Mouse (Mus musculus): Measurements from ENCODE around the gene Peli2. TPM values are rescaled to one million over a fixed set of nuclear protein-coding genes. Genes with fewer than 3 reads are reported as not detected.
A peak's percentile ranks its signal among the peaks of the same experiment; 100 is the strongest.

The Peli2 gene
- polyA plus RNA-seq, 1 experiment from 2014 or later = 10.7 TPM

DNA sequence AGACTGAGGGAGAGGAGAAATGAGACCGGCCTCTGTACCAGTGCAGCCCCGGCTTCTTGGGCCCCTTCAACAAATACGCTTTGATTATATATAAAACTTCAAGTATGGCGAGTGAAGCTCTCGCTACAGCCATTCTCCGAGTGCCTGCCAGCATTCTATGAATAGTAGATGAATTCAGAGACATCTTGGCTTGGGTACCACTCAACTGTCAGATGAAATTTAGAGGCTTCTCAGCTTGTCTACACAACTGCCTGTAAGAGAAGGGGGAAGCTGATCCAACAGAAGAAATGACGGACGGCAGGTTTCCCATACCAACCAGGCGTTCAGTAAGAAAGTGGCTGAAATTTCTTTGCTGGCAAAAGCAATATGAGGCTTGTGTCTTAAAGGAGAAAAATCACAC, 126.3 kb downstream of the Peli2 start:
- Histone ChIP-seq H3K4me3 (no peak overlapping the region), H3K4me1 (replicated peaks) (peaks cover 6% of the 10 kb centered on the region), H3K9me3 (no peaks in the 10 kb centered on the region), H3K9ac (no peak overlapping the region), H3K27ac (replicated peaks) (no peak overlapping the region), H3K27me3 (no peaks in the 10 kb centered on the region), H3K36me3 (no peaks in the 10 kb centered on the region), H3K4me2 (no peak overlapping the region)
- ATAC-seq (ENCODE audit: low FRiP score, low read depth) = no peak
- WGBS = 74% methylated on average over 9 of the region's 9 CpGs

DNA sequence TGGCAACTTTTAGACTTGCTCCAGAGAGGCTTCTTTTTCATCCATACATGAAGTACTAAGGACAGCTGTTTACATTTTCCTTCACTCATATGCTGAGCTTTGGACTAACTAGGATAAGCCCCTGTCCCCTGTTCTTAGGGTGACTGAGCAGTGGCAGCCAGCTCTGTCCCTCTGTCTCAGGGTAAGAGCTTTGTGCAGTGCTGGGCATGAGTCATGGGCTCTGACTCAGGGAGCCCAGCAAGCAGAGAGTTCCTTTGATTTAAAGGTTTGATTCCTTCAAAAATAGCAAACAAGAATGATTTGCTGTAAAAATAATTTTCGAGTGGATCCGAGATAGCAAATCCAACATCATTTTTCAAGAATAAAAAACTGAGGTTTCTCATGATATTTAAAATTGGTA, 128.8 kb downstream of the Peli2 start:
- WGBS = 96% methylated on average over 2 of the region's 2 CpGs
- no peaks in the 10 kb centered on the region for H3K27me3 ChIP-seq
- no peak overlapping the region for H3K9ac ChIP-seq
- H3K27ac ChIP-seq (replicated peaks) = no peak overlapping the region
- no peak for ATAC-seq (ENCODE audit: low FRiP score, low read depth)
- H3K4me2 ChIP-seq = no peak overlapping the region
- H3K36me3 ChIP-seq = no peaks in the 10 kb centered on the region
- no peak overlapping the region for H3K4me3 ChIP-seq
- peaks cover 6% of the 10 kb centered on the region for H3K4me1 ChIP-seq (replicated peaks)
- H3K9me3 ChIP-seq = no peaks in the 10 kb centered on the region

DNA sequence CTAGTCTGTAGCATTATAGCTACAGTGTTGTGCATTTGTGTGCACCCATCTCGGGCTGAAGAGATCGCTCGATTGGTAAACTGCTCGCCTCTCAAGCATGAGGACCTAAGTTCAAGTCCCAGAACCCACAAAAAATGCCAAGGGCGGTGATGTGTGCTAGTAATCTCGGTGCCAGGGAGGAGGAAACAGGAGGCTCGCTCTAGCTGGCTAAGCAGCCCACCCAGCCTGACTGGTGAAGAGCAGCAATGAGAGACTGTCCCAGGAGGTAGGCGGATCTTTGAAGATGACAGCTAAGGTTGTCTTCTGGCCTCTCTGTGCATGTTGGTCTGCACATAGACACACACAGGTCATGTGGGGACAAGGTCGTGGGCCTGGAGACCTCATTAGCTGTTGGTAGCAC, 129.3 kb downstream of the Peli2 start:
- Histone ChIP-seq H3K4me2 (no peak overlapping the region), H3K27ac (replicated peaks) (no peak overlapping the region), H3K36me3 (no peaks in the 10 kb centered on the region), H3K9me3 (no peaks in the 10 kb centered on the region), H3K27me3 (no peaks in the 10 kb centered on the region), H3K4me1 (replicated peaks) (peaks cover 6% of the 10 kb centered on the region), H3K4me3 (no peak overlapping the region), H3K9ac (no peak overlapping the region)
- ATAC-seq (ENCODE audit: low FRiP score, low read depth) = no peak
- 92% methylated on average over 9 of the region's 9 CpGs for WGBS

DNA sequence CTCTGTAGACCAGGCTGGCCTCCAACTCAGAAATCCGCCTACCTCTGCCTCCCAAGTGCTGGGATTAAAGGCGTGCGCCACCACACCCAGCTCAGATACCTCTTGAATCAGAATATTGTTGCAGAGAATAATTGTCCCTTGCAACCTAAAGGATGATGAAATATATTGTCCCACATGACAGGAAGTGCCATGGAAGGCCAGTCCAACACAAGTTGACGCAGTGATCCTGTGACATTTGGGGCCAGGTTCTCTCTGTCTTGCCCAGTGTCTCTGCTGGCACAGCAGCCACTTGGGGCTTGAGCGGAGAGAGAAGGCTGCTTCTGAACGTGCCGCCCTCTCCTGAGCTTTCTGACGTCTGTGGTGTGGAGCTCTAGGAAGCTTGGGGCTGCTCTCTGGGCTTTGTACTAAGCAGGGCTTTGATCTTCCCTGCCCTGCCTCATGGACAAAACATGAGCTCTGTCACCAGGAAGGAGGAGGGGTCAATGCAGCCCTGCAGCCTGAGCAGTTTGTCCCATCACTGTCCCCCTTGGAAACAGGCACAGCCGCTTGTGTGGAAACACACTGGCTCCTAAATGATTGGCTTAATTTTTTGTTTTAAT, 130.9 kb downstream of the Peli2 start:
- 56% methylated on average over 9 of the region's 9 CpGs for WGBS
- H3K4me1 ChIP-seq (replicated peaks) = peaks cover 11% of the 10 kb centered on the region
- 0 out of 2 replicates have a peak, but pooled peaks have one; percentile 27 for ATAC-seq (ENCODE audit: low FRiP score, low read depth)
- H3K9me3 ChIP-seq = no peaks in the 10 kb centered on the region
- no peak overlapping the region for H3K4me3 ChIP-seq
- no peaks in the 10 kb centered on the region for H3K27me3 ChIP-seq
- H3K36me3 ChIP-seq = no peaks in the 10 kb centered on the region
- no peak overlapping the region for H3K4me2 ChIP-seq
- H3K9ac ChIP-seq = no peak overlapping the region
- H3K27ac ChIP-seq (replicated peaks) = no peak overlapping the region

DNA sequence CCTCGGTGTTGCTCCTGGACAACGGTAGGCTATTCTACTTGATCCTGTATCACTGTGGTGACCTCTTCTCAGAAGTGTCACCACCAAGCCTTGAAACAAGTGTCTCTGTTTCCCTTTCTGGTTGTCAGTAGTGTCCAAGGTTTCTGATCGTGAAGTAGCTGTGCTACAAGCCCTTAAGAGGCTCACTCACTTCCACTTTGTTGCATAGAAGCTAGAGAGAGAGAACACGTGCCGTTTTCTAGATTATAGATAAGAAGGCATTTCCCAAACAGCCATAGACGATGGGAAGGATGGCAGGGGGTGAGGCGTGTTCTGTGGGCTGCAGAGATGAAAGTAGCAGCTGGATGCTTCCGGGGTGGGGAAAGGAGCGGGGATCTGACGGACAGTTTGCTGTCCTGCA, 132.6 kb downstream of the Peli2 start:
- no peak for ATAC-seq (ENCODE audit: low FRiP score, low read depth)
- H3K27me3 ChIP-seq = no peaks in the 10 kb centered on the region
- H3K9me3 ChIP-seq = no peaks in the 10 kb centered on the region
- H3K36me3 ChIP-seq = no peaks in the 10 kb centered on the region
- H3K4me2 ChIP-seq = no peak overlapping the region
- H3K4me3 ChIP-seq = no peak overlapping the region
- no peak overlapping the region for H3K27ac ChIP-seq (replicated peaks)
- no peak overlapping the region for H3K9ac ChIP-seq
- H3K4me1 ChIP-seq (replicated peaks) = peaks cover 11% of the 10 kb centered on the region
- WGBS = 79% methylated on average over 10 of the region's 10 CpGs

DNA sequence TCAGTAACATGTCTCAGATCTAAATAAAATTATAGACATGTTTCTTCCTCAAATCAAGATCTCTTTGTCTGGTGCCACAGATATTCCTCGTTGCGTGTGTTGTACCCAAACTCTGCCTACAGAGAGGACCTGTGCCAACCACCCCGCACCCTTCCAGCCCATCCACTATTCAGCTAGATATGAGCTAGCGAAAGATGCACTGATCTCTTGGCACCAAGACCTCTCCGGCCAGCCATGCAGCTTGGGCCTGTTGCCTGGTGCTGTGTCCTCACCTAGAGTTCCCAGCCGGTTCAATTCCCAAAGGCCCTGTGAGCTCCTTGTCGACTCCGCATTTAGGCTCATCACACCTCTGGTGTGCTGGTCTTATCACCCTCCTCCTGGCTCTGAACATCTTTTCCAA, 134.1 kb downstream of the Peli2 start:
- no peak overlapping the region for H3K27ac ChIP-seq (replicated peaks)
- H3K36me3 ChIP-seq = no peaks in the 10 kb centered on the region
- no peak for ATAC-seq (ENCODE audit: low FRiP score, low read depth)
- H3K9ac ChIP-seq = no peak overlapping the region
- no peak overlapping the region for H3K4me2 ChIP-seq
- no peak overlapping the region for H3K4me3 ChIP-seq
- no peaks in the 10 kb centered on the region for H3K27me3 ChIP-seq
- peaks cover 11% of the 10 kb centered on the region for H3K4me1 ChIP-seq (replicated peaks)
- 89% methylated on average over 8 of the region's 8 CpGs for WGBS
- H3K9me3 ChIP-seq = no peaks in the 10 kb centered on the region

DNA sequence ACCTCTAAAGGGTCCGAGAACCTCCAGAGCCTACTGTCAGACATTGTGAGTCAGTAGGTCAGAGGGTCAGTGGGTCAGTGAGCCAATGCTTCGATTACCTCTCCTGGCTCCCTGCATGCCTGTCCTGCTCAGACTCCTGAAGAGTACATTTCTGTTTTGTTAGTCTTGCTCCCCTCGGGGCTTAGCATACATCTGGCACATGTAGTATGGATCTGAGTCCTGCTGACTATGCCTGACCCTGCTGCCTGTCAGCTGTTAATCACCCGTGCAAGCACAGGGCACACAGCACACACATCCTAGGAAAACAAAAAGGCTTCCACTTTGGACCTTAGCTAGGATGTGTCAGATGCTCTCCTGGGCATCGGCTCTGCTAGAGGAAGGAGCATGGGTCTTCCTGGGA, 134.7 kb downstream of the Peli2 start:
- Histone ChIP-seq H3K4me3 (no peak overlapping the region), H3K27ac (replicated peaks) (no peak overlapping the region), H3K9me3 (no peaks in the 10 kb centered on the region), H3K36me3 (no peaks in the 10 kb centered on the region), H3K27me3 (no peaks in the 10 kb centered on the region), H3K4me2 (no peak overlapping the region), H3K9ac (no peak overlapping the region), H3K4me1 (replicated peaks) (peaks cover 11% of the 10 kb centered on the region)
- WGBS = 54% methylated on average over 5 of the region's 5 CpGs
- ATAC-seq (ENCODE audit: low FRiP score, low read depth) = 0 out of 2 replicates have a peak, but pooled peaks have one; percentile 6

DNA sequence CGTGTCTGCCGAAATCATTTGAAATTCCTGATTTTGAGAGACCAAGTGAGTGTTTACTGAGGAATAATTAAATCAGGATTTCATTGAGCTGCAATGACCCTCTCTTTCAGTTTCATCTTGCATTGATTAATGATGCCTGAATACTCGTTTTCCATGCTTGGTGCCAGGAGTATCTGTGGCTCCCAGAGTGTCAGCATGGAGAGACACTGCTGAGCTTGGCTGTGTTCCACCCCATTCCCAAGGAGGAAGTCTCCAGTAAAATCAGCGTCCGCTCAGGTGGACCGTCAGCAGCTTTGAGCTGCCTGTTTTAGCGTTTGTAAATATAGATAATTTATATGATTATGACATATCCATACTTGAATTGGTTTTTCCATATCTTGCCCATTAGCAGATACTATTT, 137.1 kb downstream of the Peli2 start:
- Histone ChIP-seq H3K4me1 (replicated peaks) (peaks cover 11% of the 10 kb centered on the region), H3K27ac (replicated peaks) (no peak overlapping the region), H3K9ac (no peak overlapping the region), H3K27me3 (no peaks in the 10 kb centered on the region), H3K4me3 (no peak overlapping the region), H3K9me3 (no peaks in the 10 kb centered on the region), H3K36me3 (no peaks in the 10 kb centered on the region), H3K4me2 (no peak overlapping the region)
- 57% methylated on average over 7 of the region's 7 CpGs for WGBS
- no peak for ATAC-seq (ENCODE audit: low FRiP score, low read depth)

DNA sequence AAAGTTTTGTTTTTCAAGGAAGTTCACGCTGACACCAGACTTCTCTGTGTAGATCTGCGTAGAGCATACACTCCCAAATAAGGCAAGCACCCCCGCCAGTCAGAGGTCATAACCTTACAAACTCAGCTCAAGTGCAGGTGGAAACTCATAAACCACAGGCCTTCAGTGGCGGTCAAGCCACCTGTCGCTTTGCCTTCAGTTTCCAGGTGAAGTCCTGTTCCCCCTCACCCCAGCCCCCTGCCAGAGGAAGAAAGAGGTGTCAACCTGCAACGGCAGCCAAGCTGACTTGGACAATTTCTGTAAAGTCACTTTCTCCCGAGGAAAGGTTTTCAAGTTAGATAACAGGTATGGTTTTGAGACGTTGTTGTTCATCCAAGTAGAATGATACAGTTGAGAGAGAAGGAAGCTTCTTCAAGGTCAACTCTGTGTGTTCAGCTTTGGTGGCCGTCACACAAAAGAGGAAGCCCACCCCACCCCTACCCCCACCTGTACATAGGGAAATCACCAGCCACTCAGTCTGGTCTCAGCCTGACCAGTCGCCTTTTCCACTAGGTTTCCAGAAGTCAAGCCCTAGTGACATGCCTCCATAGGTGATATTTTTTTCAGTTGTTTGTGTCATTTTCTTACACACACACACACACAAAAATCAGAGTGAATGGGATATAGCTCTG, 138.2 kb downstream of the Peli2 start:
- peaks cover 11% of the 10 kb centered on the region for H3K4me1 ChIP-seq (replicated peaks)
- H3K27ac ChIP-seq (replicated peaks) = no peak overlapping the region
- H3K9me3 ChIP-seq = no peaks in the 10 kb centered on the region
- H3K36me3 ChIP-seq = no peaks in the 10 kb centered on the region
- H3K27me3 ChIP-seq = no peaks in the 10 kb centered on the region
- no peak overlapping the region for H3K4me2 ChIP-seq
- H3K9ac ChIP-seq = no peak overlapping the region
- ATAC-seq (ENCODE audit: low FRiP score, low read depth) = no peak
- H3K4me3 ChIP-seq = no peak overlapping the region
- 93% methylated on average over 10 of the region's 10 CpGs for WGBS

DNA sequence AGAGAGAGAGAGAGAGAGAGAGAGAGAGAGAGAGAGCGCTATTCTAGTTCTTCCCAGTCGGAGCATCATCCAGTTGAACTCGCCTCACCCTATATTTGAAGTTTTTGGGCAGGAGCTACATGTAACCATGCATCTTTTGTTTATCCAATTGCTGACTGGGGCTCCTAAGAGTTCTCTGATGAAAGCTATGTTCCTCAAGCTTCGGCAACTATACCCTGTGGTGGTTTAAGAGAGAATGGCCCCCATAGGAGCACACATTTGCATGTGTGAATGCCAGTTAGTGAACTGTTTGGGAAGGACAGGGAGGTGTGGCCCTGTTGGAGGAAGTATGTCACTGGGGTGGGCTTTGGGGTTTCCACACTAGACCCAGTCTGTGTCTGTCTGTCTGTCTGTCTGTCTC, 142.5 kb downstream of the Peli2 start:
- Histone ChIP-seq H3K4me2 (no peak overlapping the region), H3K27ac (replicated peaks) (no peak overlapping the region), H3K4me3 (no peak overlapping the region), H3K36me3 (no peaks in the 10 kb centered on the region), H3K9me3 (no peaks in the 10 kb centered on the region), H3K27me3 (no peaks in the 10 kb centered on the region), H3K9ac (no peak overlapping the region), H3K4me1 (replicated peaks) (no peaks in the 10 kb centered on the region)
- ATAC-seq (ENCODE audit: low FRiP score, low read depth) = no peak
- WGBS = 96% methylated on average over 4 of the region's 4 CpGs

DNA sequence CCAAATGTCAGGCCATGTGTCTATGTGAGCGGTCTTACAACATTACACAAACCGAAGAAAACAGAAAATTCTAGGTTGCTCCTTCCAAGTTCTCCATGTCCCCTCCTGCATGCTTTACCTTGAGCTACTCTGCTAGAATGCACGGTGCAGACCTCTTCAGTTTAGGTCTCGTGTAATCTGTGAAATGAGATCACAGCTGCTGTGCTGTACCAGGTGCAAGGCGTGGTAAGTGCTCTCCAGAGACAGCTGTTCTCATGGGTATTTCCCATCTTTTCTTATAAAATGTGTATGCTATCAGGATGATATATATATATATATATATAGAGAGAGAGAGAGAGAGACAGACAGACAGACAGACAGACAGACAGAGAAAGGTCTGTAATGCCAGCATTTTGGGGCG, 146.1 kb downstream of the Peli2 start:
- ATAC-seq (ENCODE audit: low FRiP score, low read depth) = no peak
- H3K27me3 ChIP-seq = no peaks in the 10 kb centered on the region
- no peaks in the 10 kb centered on the region for H3K9me3 ChIP-seq
- H3K4me2 ChIP-seq = no peak overlapping the region
- H3K9ac ChIP-seq = no peak overlapping the region
- no peak overlapping the region for H3K4me3 ChIP-seq
- H3K4me1 ChIP-seq (replicated peaks) = no peaks in the 10 kb centered on the region
- 87% methylated on average over 6 of the region's 6 CpGs for WGBS
- H3K36me3 ChIP-seq = no peaks in the 10 kb centered on the region
- no peak overlapping the region for H3K27ac ChIP-seq (replicated peaks)

DNA sequence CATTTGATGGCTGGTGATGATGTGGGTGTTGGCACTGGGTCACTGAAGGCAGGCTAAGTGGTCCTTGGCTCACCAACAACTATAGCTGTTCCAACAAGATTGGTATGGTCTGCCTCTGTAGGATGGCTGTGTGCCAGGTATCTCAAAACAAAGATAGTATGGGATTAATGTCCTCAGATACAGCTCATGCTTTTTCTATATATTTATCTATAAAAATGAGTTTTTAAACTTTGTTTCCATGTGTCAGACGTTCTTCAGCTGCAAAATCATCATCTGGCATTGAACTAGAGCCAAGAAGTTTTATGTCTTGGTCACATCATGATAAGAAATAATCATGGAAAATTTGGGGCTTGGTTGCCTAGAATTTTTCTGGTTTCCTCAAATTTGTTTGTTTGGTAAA, 157.7 kb downstream of the Peli2 start:
- no peak overlapping the region for H3K4me2 ChIP-seq
- no peaks in the 10 kb centered on the region for H3K9me3 ChIP-seq
- WGBS = 76% methylated on average over 1 of the region's 1 CpGs
- no peaks in the 10 kb centered on the region for H3K27me3 ChIP-seq
- H3K36me3 ChIP-seq = no peaks in the 10 kb centered on the region
- no peak overlapping the region for H3K4me3 ChIP-seq
- no peak overlapping the region for H3K9ac ChIP-seq
- no peaks in the 10 kb centered on the region for H3K4me1 ChIP-seq (replicated peaks)
- no peak overlapping the region for H3K27ac ChIP-seq (replicated peaks)
- ATAC-seq (ENCODE audit: low FRiP score, low read depth) = no peak

DNA sequence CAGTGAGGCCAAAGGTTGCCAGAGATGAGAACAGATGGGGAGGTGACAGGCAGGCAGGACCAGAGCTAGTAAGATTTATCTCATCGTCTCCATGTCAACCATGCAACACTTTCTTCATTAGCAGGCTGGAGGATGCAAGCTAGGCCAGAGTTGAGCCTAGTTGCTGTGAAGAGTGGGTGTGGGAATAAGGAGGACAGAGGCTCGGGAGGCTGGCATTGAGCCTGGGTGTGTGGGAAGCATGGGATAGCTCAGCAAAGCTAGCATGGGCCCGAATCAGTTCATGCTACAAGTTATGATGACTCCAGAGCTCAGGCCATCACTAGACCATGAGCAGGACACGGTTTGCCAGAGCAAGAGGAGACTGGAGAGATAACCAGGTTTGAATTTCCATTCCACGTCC, 166.3 kb downstream of the Peli2 start:
- H3K9me3 ChIP-seq = no peaks in the 10 kb centered on the region
- H3K4me3 ChIP-seq = no peak overlapping the region
- no peak overlapping the region for H3K9ac ChIP-seq
- H3K27ac ChIP-seq (replicated peaks) = no peak overlapping the region
- no peak overlapping the region for H3K4me2 ChIP-seq
- 79% methylated on average over 5 of the region's 5 CpGs for WGBS
- no peak for ATAC-seq (ENCODE audit: low FRiP score, low read depth)
- H3K27me3 ChIP-seq = no peaks in the 10 kb centered on the region
- H3K4me1 ChIP-seq (replicated peaks) = no peaks in the 10 kb centered on the region; the same call in 1 of the 2 replicates
- no peaks in the 10 kb centered on the region for H3K36me3 ChIP-seq

Measured in hindbrain, embryonic 15.5 days (tissue).